Mouse (Mus musculus): Measurements from ENCODE around the gene Ffar2. TPM values are rescaled to one million over a fixed set of nuclear protein-coding genes. Genes with fewer than 3 reads are reported as not detected.

Ffar2 gene
- polyA plus RNA-seq, 1 experiment from 2014 or later = not detected

DNA sequence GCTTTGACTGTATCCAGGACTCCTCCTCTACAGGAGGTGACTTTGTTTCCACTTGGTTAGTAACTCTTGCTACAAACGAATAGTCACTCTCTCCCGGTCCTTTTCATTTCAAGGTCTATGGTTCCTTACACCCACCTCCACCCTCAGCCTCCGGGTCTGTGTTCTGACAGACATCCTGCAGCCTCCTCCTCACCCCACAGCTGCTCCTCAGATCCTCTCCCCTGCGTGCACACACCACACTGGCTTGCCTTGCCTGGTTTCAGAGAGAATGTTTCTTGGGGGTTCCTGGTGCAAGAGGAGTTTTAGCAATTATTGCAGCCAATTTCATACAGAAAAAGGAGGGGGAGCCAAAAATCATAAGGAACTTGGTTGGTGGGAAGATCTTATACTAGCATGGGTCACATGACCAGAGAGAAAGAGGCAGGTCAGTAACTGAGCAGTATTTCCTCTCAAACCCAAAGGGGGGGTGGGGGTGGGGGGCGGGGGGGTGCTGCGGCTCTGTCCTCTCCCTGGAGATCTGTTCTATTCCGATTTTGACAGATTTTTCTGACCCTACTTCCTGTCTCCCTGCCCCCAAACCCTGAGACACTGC lies 2.6 kb downstream of the Ffar2 start:
- Histone ChIP-seq H3K36me3 (replicated peaks; ENCODE audit: control insufficient read depth, insufficient read depth, low read depth, low read length) (no peaks in the 10 kb centered on the region), H3K27ac (replicated peaks; ENCODE audit: low read depth, low read length) (no peak overlapping the region), H3K4me2 (ENCODE audit: low read depth, low read length) (no peak overlapping the region), H3K9ac (replicated peaks; ENCODE audit: low read length) (no peak overlapping the region), H3K27me3 (ENCODE audit: control insufficient read depth, insufficient read depth, low read length) (no peaks in the 10 kb centered on the region), H3K9me3 (replicated peaks; ENCODE audit: control insufficient read depth, low read length) (no peaks in the 10 kb centered on the region), H3K4me1 (ENCODE audit: control insufficient read depth, insufficient read depth, low read length) (no peaks in the 10 kb centered on the region), H3K4me3 (ENCODE audit: low read depth, low read length) (no peak overlapping the region)
- DNase-seq (ENCODE audit: low spot score) (no peak), ATAC-seq (replicated peaks; ENCODE audit: insufficient number of reproducible peaks, low FRiP score, low TSS enrichment, low read depth) (no peak)
- WGBS = 61% methylated on average over 7 of the region's 7 CpGs

DNA sequence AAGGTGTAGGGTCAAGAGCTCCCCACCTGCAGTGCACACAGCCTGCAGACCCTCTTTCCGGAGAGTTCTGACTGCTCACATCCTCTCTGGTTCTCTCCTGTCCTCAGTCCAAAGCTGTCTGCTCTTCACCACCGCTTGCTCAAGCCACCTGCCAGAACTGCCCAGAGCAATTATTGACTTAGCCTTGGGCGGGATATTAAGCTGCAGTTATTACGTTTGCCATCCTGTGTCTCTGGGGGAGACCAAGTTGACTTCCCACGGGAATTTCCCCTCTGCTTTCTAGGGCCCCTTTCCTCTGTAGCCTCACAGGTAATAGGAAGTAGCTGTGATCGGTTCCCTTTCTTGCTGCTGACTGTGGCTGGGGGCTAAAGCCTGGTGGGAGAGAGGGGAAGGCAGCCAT lies 3.4 kb downstream of the Ffar2 start:
- WGBS = 61% methylated on average over 6 of the region's 6 CpGs
- H3K27me3 ChIP-seq (ENCODE audit: control insufficient read depth, insufficient read depth, low read length) = no peaks in the 10 kb centered on the region
- ATAC-seq (replicated peaks; ENCODE audit: insufficient number of reproducible peaks, low FRiP score, low TSS enrichment, low read depth) (no peak), DNase-seq (ENCODE audit: low spot score) (no peak)
- H3K9ac ChIP-seq (replicated peaks; ENCODE audit: low read length) = no peak overlapping the region
- H3K36me3 ChIP-seq (replicated peaks; ENCODE audit: control insufficient read depth, insufficient read depth, low read depth, low read length) = no peaks in the 10 kb centered on the region
- no peak overlapping the region for H3K27ac ChIP-seq (replicated peaks; ENCODE audit: low read depth, low read length)
- H3K4me2 ChIP-seq (ENCODE audit: low read depth, low read length) = no peak overlapping the region
- no peak overlapping the region for H3K4me3 ChIP-seq (ENCODE audit: low read depth, low read length)
- no peaks in the 10 kb centered on the region for H3K4me1 ChIP-seq (ENCODE audit: control insufficient read depth, insufficient read depth, low read length)
- H3K9me3 ChIP-seq (replicated peaks; ENCODE audit: control insufficient read depth, low read length) = no peaks in the 10 kb centered on the region

- DNase-seq (ENCODE audit: low spot score) (no peak), ATAC-seq (replicated peaks; ENCODE audit: insufficient number of reproducible peaks, low FRiP score, low TSS enrichment, low read depth) (no peak)
- H3K36me3 ChIP-seq (replicated peaks; ENCODE audit: control insufficient read depth, insufficient read depth, low read depth, low read length) = no peaks in the 10 kb centered on the region
- no peaks in the 10 kb centered on the region for H3K27me3 ChIP-seq (ENCODE audit: control insufficient read depth, insufficient read depth, low read length)
- H3K4me3 ChIP-seq (ENCODE audit: low read depth, low read length) = no peak overlapping the region
- H3K9me3 ChIP-seq (replicated peaks; ENCODE audit: control insufficient read depth, low read length) = no peaks in the 10 kb centered on the region; the same call in 1 of the 2 replicates
- H3K27ac ChIP-seq (replicated peaks; ENCODE audit: low read depth, low read length) = no peak overlapping the region
- no peaks in the 10 kb centered on the region for H3K4me1 ChIP-seq (ENCODE audit: control insufficient read depth, insufficient read depth, low read length)
- WGBS = 70% methylated on average over 6 of the region's 6 CpGs
- no peak overlapping the region for H3K4me2 ChIP-seq (ENCODE audit: low read depth, low read length)
- H3K9ac ChIP-seq (replicated peaks; ENCODE audit: low read length) = no peak overlapping the region
Observed at GRCm38 (mm10) chr7:30812291-30812807, 11.2 kb downstream of the Ffar2 start.

DNA sequence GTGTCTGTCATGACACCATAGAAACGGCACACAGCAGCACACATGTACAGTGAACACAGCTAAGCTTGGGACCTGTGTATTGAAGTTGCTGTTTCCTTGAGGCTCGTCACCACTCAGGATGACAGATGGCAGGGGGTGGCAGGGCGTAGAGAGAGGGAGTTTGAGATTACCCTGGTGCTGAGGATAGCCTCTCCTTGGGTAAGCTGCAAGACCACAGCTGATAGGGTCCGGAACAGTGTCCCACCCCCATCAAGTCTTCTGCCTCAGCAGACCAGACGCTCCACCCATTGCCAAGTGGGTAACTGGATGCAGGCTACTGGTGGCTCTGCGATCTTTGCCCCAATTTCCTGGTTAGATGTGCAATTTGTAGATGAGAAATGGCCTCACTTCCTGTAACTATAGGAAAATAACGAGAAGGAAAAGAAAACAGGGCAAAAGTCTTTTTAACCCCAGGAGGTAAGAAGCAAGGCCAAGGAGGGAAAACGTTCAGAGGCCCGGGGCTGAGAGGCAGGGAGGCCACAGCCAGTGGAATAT lies 11.8 kb downstream of the Ffar2 start:
- Histone ChIP-seq H3K27me3 (ENCODE audit: control insufficient read depth, insufficient read depth, low read length) (no peaks in the 10 kb centered on the region), H3K9me3 (replicated peaks; ENCODE audit: control insufficient read depth, low read length) (no peaks in the 10 kb centered on the region; the same call in 1 of the 2 replicates), H3K9ac (replicated peaks; ENCODE audit: low read length) (no peak overlapping the region), H3K4me3 (ENCODE audit: low read depth, low read length) (no peak overlapping the region), H3K27ac (replicated peaks; ENCODE audit: low read depth, low read length) (no peak overlapping the region), H3K36me3 (replicated peaks; ENCODE audit: control insufficient read depth, insufficient read depth, low read depth, low read length) (no peaks in the 10 kb centered on the region), H3K4me1 (ENCODE audit: control insufficient read depth, insufficient read depth, low read length) (no peaks in the 10 kb centered on the region), H3K4me2 (ENCODE audit: low read depth, low read length) (no peak overlapping the region)
- WGBS = 61% methylated on average over 9 of the region's 9 CpGs
- no peak for ATAC-seq (replicated peaks; ENCODE audit: insufficient number of reproducible peaks, low FRiP score, low TSS enrichment, low read depth)
- no peak for DNase-seq (ENCODE audit: low spot score)

DNA sequence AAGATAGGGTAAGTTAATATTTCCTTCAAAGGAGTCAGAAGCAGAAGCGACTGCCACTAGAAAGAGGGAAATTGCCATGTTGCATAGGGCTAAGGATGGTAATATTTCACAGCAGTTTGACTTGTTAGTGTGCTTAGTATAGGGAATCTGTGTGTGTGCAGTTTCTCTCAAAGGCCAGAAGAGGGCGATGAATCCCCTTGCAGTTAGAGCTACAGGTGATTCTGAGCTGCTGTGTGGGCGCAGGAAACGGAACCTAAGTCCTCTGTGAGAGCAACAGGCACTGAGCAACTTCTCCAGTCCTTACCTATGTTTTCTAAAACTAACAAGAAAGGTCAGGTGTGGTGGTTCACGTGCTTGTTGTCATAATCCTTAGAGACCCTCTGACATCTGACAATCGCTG lies 13.3 kb downstream of the Ffar2 start:
- DNase-seq (ENCODE audit: low spot score) (no peak), ATAC-seq (replicated peaks; ENCODE audit: insufficient number of reproducible peaks, low FRiP score, low TSS enrichment, low read depth) (no peak)
- no peak overlapping the region for H3K4me3 ChIP-seq (ENCODE audit: low read depth, low read length)
- H3K27ac ChIP-seq (replicated peaks; ENCODE audit: low read depth, low read length) = no peak overlapping the region
- no peaks in the 10 kb centered on the region for H3K27me3 ChIP-seq (ENCODE audit: control insufficient read depth, insufficient read depth, low read length)
- H3K9ac ChIP-seq (replicated peaks; ENCODE audit: low read length) = no peak overlapping the region
- H3K36me3 ChIP-seq (replicated peaks; ENCODE audit: control insufficient read depth, insufficient read depth, low read depth, low read length) = no peaks in the 10 kb centered on the region
- H3K9me3 ChIP-seq (replicated peaks; ENCODE audit: control insufficient read depth, low read length) = no peaks in the 10 kb centered on the region; the same call in 1 of the 2 replicates
- no peak overlapping the region for H3K4me2 ChIP-seq (ENCODE audit: low read depth, low read length)
- H3K4me1 ChIP-seq (ENCODE audit: control insufficient read depth, insufficient read depth, low read length) = no peaks in the 10 kb centered on the region
- WGBS = 51% methylated on average over 6 of the region's 6 CpGs

- Histone ChIP-seq H3K27ac (replicated peaks; ENCODE audit: low read depth, low read length) (no peak overlapping the region), H3K27me3 (ENCODE audit: control insufficient read depth, insufficient read depth, low read length) (no peaks in the 10 kb centered on the region), H3K9me3 (replicated peaks; ENCODE audit: control insufficient read depth, low read length) (no peaks in the 10 kb centered on the region; the same call in 1 of the 2 replicates), H3K4me3 (ENCODE audit: low read depth, low read length) (no peak overlapping the region), H3K36me3 (replicated peaks; ENCODE audit: control insufficient read depth, insufficient read depth, low read depth, low read length) (no peaks in the 10 kb centered on the region), H3K4me2 (ENCODE audit: low read depth, low read length) (no peak overlapping the region), H3K4me1 (ENCODE audit: control insufficient read depth, insufficient read depth, low read length) (no peaks in the 10 kb centered on the region), H3K9ac (replicated peaks; ENCODE audit: low read length) (no peak overlapping the region)
- ATAC-seq (replicated peaks; ENCODE audit: insufficient number of reproducible peaks, low FRiP score, low TSS enrichment, low read depth) = no peak
- DNase-seq (ENCODE audit: low spot score) = peak; percentile 11
- 46% methylated on average over 6 of the region's 6 CpGs for WGBS
Observed at GRCm38 (mm10) chr7:30805924-30806323, 17.7 kb downstream of the Ffar2 start.

DNA sequence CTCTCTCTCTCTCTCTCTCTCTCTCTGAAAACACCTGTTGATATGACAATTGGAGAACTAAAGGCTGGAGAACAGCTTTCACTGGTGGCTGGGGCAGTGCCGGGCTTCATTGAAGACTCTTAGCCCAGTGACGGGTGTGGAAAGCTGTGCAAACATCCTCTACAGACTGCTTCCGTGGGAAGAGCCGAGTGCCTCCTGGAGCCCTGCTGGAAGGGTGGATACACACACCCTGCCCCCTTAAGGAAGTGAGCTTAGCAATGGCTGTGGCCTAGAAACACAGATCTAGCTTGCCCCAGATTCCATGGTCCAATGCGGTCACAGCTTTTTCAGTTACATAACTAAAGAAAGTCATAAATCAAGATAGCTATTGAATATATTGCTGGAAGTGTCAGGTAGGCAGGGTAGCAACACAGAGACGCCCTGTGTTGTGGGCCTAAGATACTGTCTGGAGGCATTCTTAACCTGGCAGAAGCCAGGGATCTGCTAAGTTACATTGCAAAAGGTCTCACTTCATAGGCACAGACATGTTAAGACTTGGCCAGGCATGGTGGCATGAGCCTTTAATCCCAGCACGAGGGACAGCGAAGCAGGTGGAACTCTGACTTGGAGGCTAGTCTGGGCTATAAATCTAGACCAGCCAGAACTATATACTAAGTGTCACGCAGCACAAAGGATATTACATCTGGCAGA lies 19.4 kb downstream of the Ffar2 start:
- Histone ChIP-seq H3K4me3 (ENCODE audit: low read depth, low read length) (no peak overlapping the region), H3K36me3 (replicated peaks; ENCODE audit: control insufficient read depth, insufficient read depth, low read depth, low read length) (no peaks in the 10 kb centered on the region), H3K9me3 (replicated peaks; ENCODE audit: control insufficient read depth, low read length) (no peaks in the 10 kb centered on the region), H3K4me2 (ENCODE audit: low read depth, low read length) (no peak overlapping the region), H3K27ac (replicated peaks; ENCODE audit: low read depth, low read length) (no peak overlapping the region), H3K4me1 (ENCODE audit: control insufficient read depth, insufficient read depth, low read length) (no peaks in the 10 kb centered on the region), H3K27me3 (ENCODE audit: control insufficient read depth, insufficient read depth, low read length) (no peaks in the 10 kb centered on the region), H3K9ac (replicated peaks; ENCODE audit: low read length) (no peak overlapping the region)
- no peak for DNase-seq (ENCODE audit: low spot score)
- WGBS = 85% methylated on average over 9 of the region's 9 CpGs
- no peak for ATAC-seq (replicated peaks; ENCODE audit: insufficient number of reproducible peaks, low FRiP score, low TSS enrichment, low read depth)

GRCm38 (mm10) chr7:30803256-30803655 lies 20.3 kb downstream of the Ffar2 start:
- Histone ChIP-seq H3K4me3 (ENCODE audit: low read depth, low read length) (no peak overlapping the region), H3K4me1 (ENCODE audit: control insufficient read depth, insufficient read depth, low read length) (no peaks in the 10 kb centered on the region), H3K4me2 (ENCODE audit: low read depth, low read length) (no peak overlapping the region), H3K9ac (replicated peaks; ENCODE audit: low read length) (no peak overlapping the region), H3K27me3 (ENCODE audit: control insufficient read depth, insufficient read depth, low read length) (no peaks in the 10 kb centered on the region), H3K27ac (replicated peaks; ENCODE audit: low read depth, low read length) (no peak overlapping the region), H3K36me3 (replicated peaks; ENCODE audit: control insufficient read depth, insufficient read depth, low read depth, low read length) (no peaks in the 10 kb centered on the region), H3K9me3 (replicated peaks; ENCODE audit: control insufficient read depth, low read length) (no peaks in the 10 kb centered on the region)
- 96% methylated on average over 3 of the region's 3 CpGs for WGBS
- ATAC-seq (replicated peaks; ENCODE audit: insufficient number of reproducible peaks, low FRiP score, low TSS enrichment, low read depth) = no peak
- DNase-seq (ENCODE audit: low spot score) = no peak
